Mouse (Mus musculus) forebrain, embryonic 14.5 days (tissue): ENCODE measurements around the gene Crip1. TPM values are rescaled to one million over a fixed set of nuclear protein-coding genes. Genes with fewer than 3 reads are reported as not detected.

Source experiments
- ATAC-seq: fragments of 200-750 bp; cut with Nextera tagmentation; 2 replicates; pipeline ENCODE4 v1.8.0; 2017; ENCODE audit warnings: mild to moderate bottlenecking, moderate library complexity
- DNase-seq: peaks from one replicate; pipeline ENCODE4 v3.0.0-alpha.2; 2015; ENCODE audit warnings: low spot score
- H3K27ac ChIP-seq: fragments of 300-500 bp; sonication (generic); 2 replicates; pipeline ENCODE4 v1.5.1; 2014; ENCODE audit warnings: low read depth, mild to moderate bottlenecking, control low read depth, low read length, moderate library complexity
- H3K27me3 ChIP-seq: fragments of 300-500 bp; sonication (generic); replicated peaks from 2 replicates; pipeline ENCODE4 v1.6.1; 2014; ENCODE audit warnings: low read length, control low read depth, mixed read lengths; ENCODE audit not compliant: control insufficient read depth, insufficient read depth
- H3K36me3 ChIP-seq: fragments of 300-500 bp; sonication (generic); 2 replicates; pipeline ENCODE4 v1.6.1; 2014; ENCODE audit warnings: low read length, control low read depth; ENCODE audit not compliant: control insufficient read depth, insufficient read depth
- H3K4me1 ChIP-seq: fragments of 300-500 bp; sonication (generic); 2 replicates; pipeline ENCODE4 v1.6.1; 2014; ENCODE audit warnings: antibody characterized with exemption, low read length, control low read depth; ENCODE audit not compliant: control insufficient read depth, insufficient read depth
- H3K4me2 ChIP-seq: fragments of 300-500 bp; sonication (generic); 2 replicates; pipeline ENCODE4 v1.6.1; 2014; ENCODE audit warnings: mild to moderate bottlenecking, control low read depth, low read length
- H3K4me3 ChIP-seq: fragments of 300-500 bp; sonication (generic); 2 replicates; pipeline ENCODE4 v1.5.1; 2014; ENCODE audit warnings: low read depth, low read length, control low read depth
- H3K9ac ChIP-seq: fragments of 300-500 bp; sonication (generic); 2 replicates; pipeline ENCODE4 v1.6.1; 2014; ENCODE audit warnings: mild to moderate bottlenecking, low read length, control low read depth, moderate library complexity
- H3K9me3 ChIP-seq: fragments of 300-500 bp; sonication (generic); replicated peaks from 2 replicates; pipeline ENCODE4 v1.6.1; 2016; ENCODE audit warnings: low read length, control low read depth, mixed read lengths; ENCODE audit not compliant: control insufficient read depth
- WGBS: fragments of 180-500 bp; shearing (Covaris S2); extraction: QIAGEN DNeasy Blood & Tissue Kit; methylation state at CpG from one replicate; pipeline ENCODE4 v1.1.7; 2014; 5-methylcytosine and 5-hydroxymethylcytosine counted together
- polyA plus RNA-seq: library from polyadenylated mRNA; unstranded; fragments of >200 nt; fragmentation: Nextera tagmentation; extraction: Ambion mirVana; gene quantifications from 2 replicates; pipeline ENCODE4 v1.2.1, GENCODE M21; 2014

Gene Crip1
- polyA plus RNA-seq, 1 experiment from 2014 or later = 46.1 TPM

DNA sequence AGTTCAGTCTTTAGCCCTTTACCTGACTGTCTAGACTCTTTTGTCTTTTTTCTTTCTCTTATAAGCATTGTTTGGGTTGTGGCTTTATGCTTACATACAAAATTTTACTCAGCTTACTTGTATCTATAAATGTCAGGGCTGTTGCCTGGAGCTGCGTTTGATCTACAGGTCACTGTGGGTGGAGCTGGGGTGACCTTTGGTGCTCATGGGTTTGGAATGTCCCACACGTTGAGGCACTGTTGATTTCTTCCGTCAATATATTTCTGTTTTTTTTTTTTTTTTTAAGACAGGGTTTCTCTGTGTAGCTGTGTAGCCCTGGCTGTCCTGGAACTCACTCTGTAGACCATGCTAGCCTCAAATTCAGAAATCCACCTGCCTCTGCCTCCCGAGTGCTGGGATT lies 34.9 kb downstream of the Crip1 start:
- H3K4me3 ChIP-seq = no peak overlapping the region
- no peaks in the 10 kb centered on the region for H3K9me3 ChIP-seq
- no peaks in the 10 kb centered on the region for H3K4me1 ChIP-seq
- H3K9ac ChIP-seq = no peak overlapping the region
- WGBS = 82% methylated on average over 4 of the region's 4 CpGs
- no peaks in the 10 kb centered on the region for H3K36me3 ChIP-seq
- H3K4me2 ChIP-seq = no peak overlapping the region
- no peaks in the 10 kb centered on the region for H3K27me3 ChIP-seq
- DNase-seq (no peak), ATAC-seq (no peak)
- no peak overlapping the region for H3K27ac ChIP-seq

DNA sequence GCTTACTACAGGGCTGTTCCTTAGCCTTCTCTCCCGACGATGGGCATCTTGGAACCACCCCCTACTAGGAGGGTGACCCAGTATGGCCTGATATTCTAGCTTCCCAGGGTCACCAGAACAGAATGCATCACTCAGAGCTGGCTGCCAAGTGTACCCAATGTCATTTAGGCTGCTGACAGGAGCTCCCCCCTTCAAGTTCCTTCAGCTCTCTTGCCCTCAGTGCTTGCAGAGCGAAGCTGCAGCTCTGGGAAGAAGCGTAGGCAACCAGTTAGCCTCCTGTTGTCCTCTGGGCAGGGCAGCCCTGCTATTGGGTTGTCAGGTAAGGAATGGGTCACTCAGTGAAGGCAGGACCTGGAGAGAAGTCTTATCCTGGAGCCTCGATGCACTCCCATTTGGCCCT lies 38.8 kb downstream of the Crip1 start:
- Histone ChIP-seq H3K4me3 (no peak overlapping the region), H3K9ac (no peak overlapping the region), H3K36me3 (peaks cover 18% of the 10 kb centered on the region), H3K4me2 (no peak overlapping the region), H3K9me3 (no peaks in the 10 kb centered on the region), H3K4me1 (peaks cover 12% of the 10 kb centered on the region), H3K27me3 (no peaks in the 10 kb centered on the region), H3K27ac (no peak overlapping the region)
- no peak for ATAC-seq
- DNase-seq = no peak
- WGBS = 58% methylated on average over 5 of the region's 5 CpGs

DNA sequence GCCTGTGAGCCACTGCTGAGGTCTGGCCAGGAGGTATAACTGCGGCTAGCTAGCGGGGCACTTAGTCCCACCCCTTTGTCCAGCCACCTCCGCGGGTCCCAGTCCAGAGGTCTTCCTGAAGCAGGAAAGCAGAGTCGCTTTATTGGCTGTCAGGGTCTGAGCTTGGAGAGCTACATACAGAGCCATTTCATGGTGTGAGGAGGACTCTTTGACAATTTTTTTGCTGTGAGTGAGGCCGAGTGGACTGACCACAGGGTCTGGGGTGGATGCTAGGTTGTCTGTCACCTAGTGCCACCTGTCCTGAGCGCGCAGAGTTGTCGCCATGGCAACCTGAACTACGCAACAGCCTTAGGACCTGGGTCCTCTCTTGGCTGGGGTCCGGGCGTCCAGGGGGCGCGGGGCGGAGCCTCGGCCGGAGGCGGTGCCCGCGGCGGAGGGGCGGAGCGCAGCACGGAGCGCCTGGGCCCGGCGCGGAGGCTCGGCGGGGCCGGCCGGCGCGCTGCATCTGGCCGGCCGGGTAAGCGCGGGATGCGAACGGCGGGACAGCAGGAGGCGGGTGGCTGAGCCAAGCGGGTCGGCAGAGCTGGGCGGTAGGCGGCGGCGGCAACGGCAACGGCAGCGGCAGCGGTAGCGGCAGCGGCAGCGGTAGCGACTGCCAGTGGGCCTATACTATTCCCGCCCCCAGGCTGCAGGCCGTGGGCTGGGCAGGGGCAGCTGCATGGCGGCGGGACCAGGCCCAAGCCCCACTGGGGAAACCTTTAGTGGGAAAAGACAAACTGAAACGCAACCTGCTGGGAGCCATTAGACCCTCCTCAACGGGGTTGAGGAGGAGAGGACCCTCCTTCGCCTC lies 39.6 kb downstream of the Crip1 start, which contains the start of gene Tmem121:
TSS of gene Tmem121 (plus strand) at position 489 of the 850 bp plus-strand sequence.
- H3K4me3 ChIP-seq = peak within 1 kb of the TSS; percentile 71
- H3K36me3 ChIP-seq = peaks cover 25% of the 10 kb centered on the region
- under 1% methylated on average over 62 of the region's 63 CpGs for WGBS
- no peak within 1 kb of the TSS; the same call in 1 of the 2 replicates for H3K27ac ChIP-seq
- peak; percentile 58 for DNase-seq
- no peaks in the 10 kb centered on the region for H3K9me3 ChIP-seq
- H3K9ac ChIP-seq = peak within 1 kb of the TSS; percentile 88
- peaks cover 12% of the 10 kb centered on the region for H3K4me1 ChIP-seq
- no peaks in the 10 kb centered on the region for H3K27me3 ChIP-seq
- H3K4me2 ChIP-seq = peak within 1 kb of the TSS; percentile 68
- ATAC-seq = peak; percentile 72

DNA sequence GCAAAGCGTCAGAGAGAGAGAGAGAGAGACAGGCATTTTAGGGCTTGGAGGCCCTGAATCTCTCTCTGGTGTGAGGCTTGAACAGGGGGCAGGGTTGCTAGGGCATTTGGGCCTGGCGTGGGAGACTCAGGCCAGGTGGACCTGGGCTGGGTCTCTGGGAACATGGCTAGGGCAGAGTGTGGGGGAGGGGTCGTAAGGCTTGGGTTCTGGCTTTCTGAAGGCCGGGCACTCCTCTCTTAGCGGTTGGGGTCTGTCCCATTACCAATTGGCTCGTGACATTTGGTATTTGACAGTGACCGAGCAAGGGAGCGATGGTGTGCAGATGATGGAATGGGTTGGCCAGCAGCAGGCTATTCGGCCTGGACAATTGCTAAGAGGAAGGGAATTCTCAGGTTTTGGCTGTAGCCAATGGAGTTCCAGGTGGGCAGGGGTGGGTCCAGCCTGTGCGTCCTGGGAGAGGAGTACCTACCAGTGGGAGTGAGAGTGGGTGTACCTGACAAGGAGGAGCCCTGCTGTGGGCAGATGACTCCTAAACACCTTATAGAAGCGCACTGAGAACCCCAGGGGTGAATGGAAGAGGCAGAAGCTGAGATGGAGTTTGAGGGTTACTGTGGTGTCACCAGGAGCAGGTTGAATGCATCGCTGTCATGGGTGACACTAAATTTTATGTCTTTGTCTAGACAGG lies 40.4 kb downstream of the Crip1 start:
- H3K4me1 ChIP-seq = peaks cover 12% of the 10 kb centered on the region
- no peaks in the 10 kb centered on the region for H3K9me3 ChIP-seq
- H3K27ac ChIP-seq = no peak overlapping the region
- whole genome bisulfite sequencing = 34% methylated on average over 12 of the region's 12 CpGs
- H3K4me2 ChIP-seq = peak overlapping the region; percentile 68
- H3K4me3 ChIP-seq = peak overlapping the region; percentile 71
- H3K9ac ChIP-seq = peak overlapping the region; percentile 88
- no peaks in the 10 kb centered on the region for H3K27me3 ChIP-seq
- peaks cover 32% of the 10 kb centered on the region for H3K36me3 ChIP-seq
- DNase-seq = no peak
- peak; percentile 7 for ATAC-seq

DNA sequence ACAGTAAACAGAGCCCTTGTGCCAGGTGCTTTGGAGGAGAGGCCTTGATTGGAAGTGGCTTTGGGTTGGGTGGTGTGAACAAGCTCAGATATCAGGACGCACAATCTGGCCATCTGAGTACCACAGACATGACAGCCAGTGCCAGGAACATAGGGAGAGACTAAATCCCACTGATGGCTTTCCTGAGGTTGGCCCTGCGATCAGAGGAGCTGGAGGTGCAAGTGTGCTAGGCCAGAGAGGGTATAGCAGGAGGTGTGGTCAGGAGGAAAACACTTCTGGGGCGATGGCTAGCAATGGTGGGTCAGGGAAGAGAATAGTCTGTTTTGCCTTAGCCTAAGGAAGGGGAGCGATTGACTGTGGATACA lies 40.9 kb downstream of the Crip1 start:
- ATAC-seq = no peak
- WGBS = 55% methylated on average over 4 of the region's 4 CpGs
- Histone ChIP-seq H3K4me1 (peaks cover 12% of the 10 kb centered on the region), H3K4me3 (peak overlapping the region; percentile 71), H3K4me2 (peak overlapping the region; percentile 68), H3K27ac (no peak overlapping the region), H3K27me3 (no peaks in the 10 kb centered on the region), H3K36me3 (peaks cover 32% of the 10 kb centered on the region), H3K9ac (peak overlapping the region; percentile 88), H3K9me3 (no peaks in the 10 kb centered on the region)
- no peak for DNase-seq

DNA sequence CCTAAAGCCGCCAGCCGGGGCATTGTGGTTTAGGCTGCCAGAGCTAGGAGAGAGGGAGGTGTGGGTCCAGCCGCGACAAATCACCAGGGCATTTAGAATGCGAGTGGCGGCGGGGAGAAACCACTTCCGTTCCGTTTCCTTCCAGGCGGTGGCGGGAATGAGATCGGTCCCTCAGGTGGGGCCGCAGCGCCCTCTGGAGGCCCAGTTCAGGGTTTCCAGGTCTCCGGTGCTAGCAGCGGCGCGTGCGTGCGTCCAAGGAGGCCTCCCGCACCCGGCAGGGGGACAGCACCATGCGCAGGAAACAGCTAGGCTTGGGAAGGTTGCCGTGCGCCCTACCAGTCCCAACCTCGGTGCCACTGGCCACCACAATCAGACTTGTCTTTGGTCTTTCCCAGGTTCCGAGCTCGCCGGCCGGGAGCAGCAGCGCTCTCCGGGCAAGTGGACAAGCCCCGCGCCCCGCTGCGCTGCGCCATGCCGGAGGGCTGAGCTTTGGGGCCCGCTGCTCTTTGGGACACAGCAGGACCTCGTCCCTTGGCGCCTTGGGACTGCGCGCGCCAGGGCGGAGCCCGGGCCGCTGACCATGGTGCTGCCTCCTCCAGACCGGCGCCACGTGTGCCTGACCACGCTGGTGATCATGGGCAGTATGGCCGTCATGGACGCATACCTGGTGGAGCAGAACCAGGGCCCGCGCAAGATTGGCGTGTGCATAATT lies 41.6 kb downstream of the Crip1 start:
- ATAC-seq (peak; percentile 55), DNase-seq (peak; percentile 92)
- WGBS = 4% methylated on average over 56 of the region's 56 CpGs
- Histone ChIP-seq H3K36me3 (peaks cover 32% of the 10 kb centered on the region), H3K9me3 (no peaks in the 10 kb centered on the region), H3K27me3 (no peaks in the 10 kb centered on the region), H3K4me2 (peak overlapping the region; percentile 68), H3K4me3 (peak overlapping the region; percentile 71), H3K4me1 (peaks cover 12% of the 10 kb centered on the region), H3K9ac (peak overlapping the region; percentile 88), H3K27ac (no peak overlapping the region)

DNA sequence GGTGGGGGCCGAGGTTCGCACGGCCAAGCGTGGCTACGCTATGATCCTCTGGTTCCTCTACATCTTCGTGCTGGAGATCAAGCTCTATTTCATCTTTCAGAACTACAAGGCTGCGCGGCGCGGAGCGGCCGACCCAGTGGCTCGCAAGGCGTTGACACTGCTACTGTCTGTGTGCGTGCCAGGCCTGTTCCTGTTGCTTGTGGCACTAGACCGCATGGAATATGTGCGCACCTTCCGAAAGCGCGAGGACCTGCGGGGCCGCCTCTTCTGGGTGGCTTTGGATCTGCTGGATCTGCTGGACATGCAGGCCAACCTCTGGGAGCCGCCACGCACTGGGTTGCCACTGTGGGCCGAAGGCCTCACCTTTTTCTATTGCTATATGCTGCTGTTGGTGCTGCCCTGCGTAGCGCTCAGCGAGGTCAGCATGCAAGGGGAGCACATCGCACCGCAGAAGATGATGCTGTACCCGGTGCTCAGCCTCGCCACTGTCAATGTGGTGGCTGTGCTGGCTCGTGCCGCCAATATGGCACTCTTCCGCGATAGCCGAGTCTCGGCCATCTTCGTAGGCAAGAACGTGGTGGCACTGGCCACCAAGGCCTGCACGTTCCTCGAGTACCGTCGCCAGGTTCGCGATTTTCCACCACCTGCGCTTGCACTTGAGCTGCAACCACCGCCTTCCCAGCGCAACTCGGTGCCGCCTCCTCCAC lies 42.4 kb downstream of the Crip1 start:
- 94% methylated on average over 51 of the region's 51 CpGs for WGBS
- Histone ChIP-seq H3K36me3 (peaks cover 32% of the 10 kb centered on the region), H3K27ac (no peak overlapping the region), H3K9ac (no peak overlapping the region), H3K9me3 (no peaks in the 10 kb centered on the region), H3K27me3 (no peaks in the 10 kb centered on the region), H3K4me3 (peak overlapping the region; percentile 71; the same call in 1 of the 2 replicates), H3K4me1 (peaks cover 12% of the 10 kb centered on the region), H3K4me2 (peak overlapping the region; percentile 68)
- DNase-seq (no peak), ATAC-seq (no peak)

DNA sequence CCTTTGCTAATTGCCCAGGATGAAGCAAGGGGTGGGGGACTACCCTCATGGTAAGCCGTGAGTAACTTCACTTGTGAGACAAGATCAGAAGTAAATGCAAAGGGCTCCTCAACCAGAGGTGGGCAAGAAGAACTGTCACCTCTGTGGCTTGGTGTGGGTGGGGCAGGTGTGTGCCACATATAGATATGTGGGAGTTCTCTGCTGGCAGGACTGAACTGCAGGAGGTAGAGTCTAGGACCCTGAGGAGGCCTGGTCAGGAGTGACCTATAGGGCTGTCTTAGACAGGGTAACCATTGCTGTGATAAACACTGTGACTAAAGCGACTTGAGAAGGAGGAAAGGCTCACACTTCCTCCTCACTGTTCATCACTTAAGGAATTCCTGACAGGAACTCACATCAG lies 47.3 kb downstream of the Crip1 start:
- no peak overlapping the region for H3K4me3 ChIP-seq
- ATAC-seq = no peak
- H3K4me1 ChIP-seq = no peaks in the 10 kb centered on the region
- H3K27me3 ChIP-seq = no peaks in the 10 kb centered on the region
- H3K4me2 ChIP-seq = no peak overlapping the region
- peaks cover 30% of the 10 kb centered on the region for H3K36me3 ChIP-seq
- H3K27ac ChIP-seq = no peak overlapping the region
- H3K9ac ChIP-seq = no peak overlapping the region
- H3K9me3 ChIP-seq = no peaks in the 10 kb centered on the region
- DNase-seq = no peak
- 71% methylated on average over 2 of the region's 2 CpGs for WGBS
